Mouse (Mus musculus) ES-Bruce4 (cell line): ENCODE measurements around the gene Megf8. TPM values are rescaled to one million over a fixed set of nuclear protein-coding genes. Genes with fewer than 3 reads are reported as not detected.

Experiments
- H3K27ac ChIP-seq: 2 replicates; pipeline ENCODE4 v1.5.1; 2012; ENCODE audit warnings: low read length, inconsistent platforms; ENCODE audit not compliant: insufficient read depth
- H3K27me3 ChIP-seq: 2 replicates; pipeline ENCODE4 v1.6.1; 2012; ENCODE audit warnings: mild to moderate bottlenecking, low read length, inconsistent platforms; ENCODE audit not compliant: control insufficient read depth, poor library complexity, insufficient read depth, severe bottlenecking
- H3K36me3 ChIP-seq: 2 replicates; pipeline ENCODE4 v1.6.1; 2012; ENCODE audit warnings: inconsistent platforms, mild to moderate bottlenecking, low read length, moderate library complexity; ENCODE audit not compliant: control insufficient read depth, poor library complexity, insufficient read depth, severe bottlenecking
- H3K4me1 ChIP-seq: one replicate; pipeline ENCODE4 v1.8.1; 2011; ENCODE audit warnings: low read length; ENCODE audit not compliant: control insufficient read depth, insufficient read depth
- H3K4me3 ChIP-seq: 2 replicates; pipeline ENCODE4 v1.5.1; 2011; ENCODE audit warnings: low read depth, mild to moderate bottlenecking, low read length
- H3K9ac ChIP-seq: 2 replicates; pipeline ENCODE4 v1.6.1; 2012; ENCODE audit warnings: low read depth, mild to moderate bottlenecking, inconsistent platforms; ENCODE audit not compliant: poor library complexity, severe bottlenecking
- H3K9me3 ChIP-seq: replicated peaks from 2 replicates; pipeline ENCODE4 v1.6.1; 2012; ENCODE audit warnings: mild to moderate bottlenecking, low read length, inconsistent platforms; ENCODE audit not compliant: control insufficient read depth, poor library complexity, insufficient read depth, severe bottlenecking
- CTCF ChIP-seq: IDR thresholded peaks from one replicate; pipeline ENCODE4 v1.8.1; 2011; ENCODE audit warnings: low read depth, low read length
- EP300 ChIP-seq: IDR thresholded peaks from 2 replicates; pipeline ENCODE4 v1.6.1; 2011; ENCODE audit warnings: low read depth, low read length; ENCODE audit not compliant: insufficient read depth
- POLR2A ChIP-seq: IDR thresholded peaks from one replicate; pipeline ENCODE4 v1.8.1; 2011; ENCODE audit warnings: low read length; ENCODE audit not compliant: insufficient read depth
- polyA plus RNA-seq: library from polyadenylated mRNA; stranded (reverse); fragments of >200 nt; gene quantifications from 2 replicates; pipeline ENCODE4 v1.2.4, GENCODE M21; 2011; ENCODE audit warnings: low read depth; ENCODE audit not compliant: missing spikeins, insufficient read depth, insufficient read length

The Megf8 gene
- polyA plus RNA-seq, 1 experiment, result 22.2 TPM

DNA sequence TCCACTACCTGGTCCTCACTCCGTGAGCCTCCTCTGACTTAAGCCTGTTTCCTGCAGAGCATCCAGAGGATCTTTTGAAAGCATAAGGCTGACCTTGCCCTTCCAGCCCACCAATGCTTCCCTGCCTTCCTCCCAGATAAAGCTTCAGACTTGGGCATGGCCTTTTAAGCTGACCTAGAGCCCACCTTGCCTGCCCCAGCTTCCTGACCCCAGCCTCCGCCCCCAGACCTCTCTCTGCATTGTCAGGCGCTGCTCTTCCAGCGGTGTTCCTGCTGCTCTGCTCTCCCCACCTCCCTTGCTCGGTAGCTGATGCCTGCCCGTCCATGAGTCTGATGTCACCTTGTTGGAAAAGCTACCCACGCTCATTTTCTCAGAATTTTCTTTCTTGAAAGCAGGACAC is 75.9 kb downstream of the Megf8 start:
- Histone ChIP-seq H3K27me3 (no peaks in the 10 kb centered on the region), H3K36me3 (no peaks in the 10 kb centered on the region), H3K27ac (no peak overlapping the region), H3K9ac (no peak overlapping the region), H3K9me3 (no peaks in the 10 kb centered on the region), H3K4me1 (no peaks in the 10 kb centered on the region), H3K4me3 (no peak overlapping the region)
- TF ChIP-seq POLR2A, result no peak
- TF ChIP-seq CTCF, result no peak
- no peak for TF ChIP-seq EP300

DNA sequence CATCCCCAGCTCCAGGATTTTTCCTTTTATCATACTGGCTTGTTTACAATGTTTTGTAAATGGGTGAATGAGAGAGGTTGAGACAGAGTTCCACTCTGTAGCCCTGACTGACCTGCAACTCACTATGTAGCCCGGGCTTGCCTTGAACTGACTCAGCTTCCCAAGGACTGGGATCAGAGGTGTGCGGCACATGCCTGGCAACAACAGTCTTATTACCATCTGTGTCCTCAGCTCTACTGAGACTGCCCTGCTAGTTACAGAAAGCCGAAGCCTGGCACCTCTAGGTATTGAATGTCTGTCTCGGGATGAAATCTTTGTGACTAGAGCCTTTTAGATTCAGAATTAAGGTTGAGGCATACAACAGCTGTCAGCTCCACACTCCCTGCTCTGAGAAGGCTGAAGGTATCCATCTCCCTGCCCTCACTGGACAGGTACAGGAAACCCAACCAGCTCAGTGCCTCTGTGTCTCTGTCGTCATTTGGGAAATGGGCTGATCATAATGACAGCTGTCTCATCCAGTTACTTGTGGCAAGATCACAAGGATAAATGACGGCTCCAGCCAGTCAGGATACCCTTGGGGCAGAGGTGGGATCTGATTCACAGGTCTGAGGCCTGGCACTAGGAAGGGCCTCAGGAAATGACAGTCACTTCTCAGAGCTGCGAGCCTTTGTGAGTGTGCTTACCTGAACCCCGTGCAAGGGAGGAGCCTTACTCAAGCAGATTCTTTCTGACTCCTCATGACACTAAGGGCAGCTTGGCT is 76.7 kb downstream of the Megf8 start:
- Histone ChIP-seq H3K9ac (no peak overlapping the region), H3K4me1 (no peaks in the 10 kb centered on the region), H3K27ac (no peak overlapping the region), H3K4me3 (no peak overlapping the region), H3K36me3 (no peaks in the 10 kb centered on the region), H3K9me3 (no peaks in the 10 kb centered on the region), H3K27me3 (no peaks in the 10 kb centered on the region)
- TF ChIP-seq POLR2A, result no peak

DNA sequence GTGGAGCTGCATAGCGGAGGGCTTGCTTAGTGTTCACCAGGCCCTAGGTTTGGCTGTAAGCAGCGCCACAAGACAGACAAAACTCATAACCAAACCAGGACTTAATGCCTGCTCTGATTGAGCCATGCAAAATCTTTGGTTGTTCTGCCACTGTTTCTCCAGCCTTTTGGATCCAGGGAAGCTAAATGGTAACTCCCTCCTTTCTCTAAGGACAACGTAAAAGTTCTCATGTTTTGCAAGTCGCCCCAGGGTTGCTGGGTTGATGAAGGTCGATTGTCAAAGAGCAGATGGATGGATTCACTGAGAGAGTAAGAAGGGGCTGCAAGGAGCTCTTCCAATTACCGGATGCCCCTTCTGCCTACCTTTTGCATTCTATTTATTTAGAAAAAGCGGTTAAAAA is 77.8 kb downstream of the Megf8 start:
- no peak for TF ChIP-seq EP300
- TF ChIP-seq CTCF, result no peak
- no peak for TF ChIP-seq POLR2A
- H3K36me3 ChIP-seq, result no peaks in the 10 kb centered on the region
- H3K27me3 ChIP-seq, result no peaks in the 10 kb centered on the region
- H3K27ac ChIP-seq, result no peak overlapping the region
- no peak overlapping the region for H3K4me3 ChIP-seq
- H3K4me1 ChIP-seq, result no peaks in the 10 kb centered on the region
- H3K9ac ChIP-seq, result no peak overlapping the region
- H3K9me3 ChIP-seq, result no peaks in the 10 kb centered on the region

DNA sequence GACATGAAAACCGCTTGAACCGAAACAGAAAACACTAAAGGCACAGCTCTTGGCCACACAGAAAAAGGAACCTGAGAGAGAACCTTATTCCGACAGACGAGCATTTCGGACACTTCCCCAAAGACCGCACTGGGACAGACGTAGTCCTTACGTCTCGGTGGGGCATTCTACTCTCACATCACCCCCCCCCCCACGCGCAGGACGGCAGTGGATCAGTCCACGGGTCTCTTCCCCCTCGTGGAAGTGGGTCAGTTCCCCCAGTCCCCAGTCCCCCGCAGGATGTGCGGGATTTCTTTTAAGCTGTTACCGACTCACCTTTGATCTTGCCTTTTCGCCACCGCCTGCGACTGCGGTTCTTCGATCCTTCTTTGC is 78.2 kb downstream of the Megf8 start:
- Histone ChIP-seq H3K4me3 (peak overlapping the region; percentile 78), H3K9me3 (no peaks in the 10 kb centered on the region), H3K9ac (peak overlapping the region; percentile 45), H3K27me3 (no peaks in the 10 kb centered on the region), H3K4me1 (no peaks in the 10 kb centered on the region), H3K36me3 (no peaks in the 10 kb centered on the region), H3K27ac (no peak overlapping the region)
- TF ChIP-seq CTCF (no peak), POLR2A (no peak), EP300 (no peak)

DNA sequence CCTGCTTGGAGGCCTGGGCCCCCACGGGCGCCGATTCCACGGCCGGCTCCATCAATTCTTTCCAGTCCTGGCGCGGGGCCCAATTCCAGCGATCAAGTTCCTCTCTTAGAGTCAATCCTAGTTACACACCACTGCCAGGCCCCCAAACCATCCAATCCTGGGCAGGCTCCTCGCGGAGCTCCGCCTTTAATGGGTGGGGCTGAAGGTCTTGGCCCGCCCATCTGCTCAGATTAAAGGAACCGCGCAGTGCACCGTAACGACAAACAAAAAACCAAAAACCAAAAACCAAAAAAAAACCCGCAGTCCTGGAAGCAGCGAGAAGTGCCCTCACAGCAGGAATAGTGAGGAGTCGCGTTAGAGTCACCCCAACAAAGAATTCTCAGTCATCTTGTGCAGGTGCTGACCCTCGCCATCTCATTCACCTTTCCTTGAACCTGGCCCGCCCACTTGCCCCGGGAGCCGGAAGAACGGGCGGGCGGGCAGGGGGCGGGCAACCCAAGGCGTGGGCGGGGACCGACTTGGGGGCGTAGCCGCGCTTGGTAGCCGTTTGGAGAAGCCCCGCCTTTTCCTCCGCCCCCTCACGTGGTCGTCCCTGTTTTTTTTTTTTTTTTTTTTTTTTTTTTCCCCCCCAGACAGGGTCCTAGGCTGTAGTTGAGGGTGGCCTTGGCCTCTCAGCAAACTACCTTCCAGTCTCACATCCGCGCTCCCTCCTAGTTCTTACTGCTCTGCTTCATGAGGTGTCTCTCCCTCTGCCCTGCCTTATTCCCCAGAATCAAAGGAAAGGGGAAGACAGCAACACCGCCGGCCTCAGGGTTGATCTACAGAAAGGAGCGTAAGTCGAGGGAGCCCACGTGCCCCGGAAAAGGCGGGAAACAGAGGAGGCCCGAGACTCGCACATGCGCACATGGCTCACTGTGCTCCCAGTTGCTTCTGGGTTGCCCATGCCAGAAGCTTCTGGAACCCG is 78.9 kb downstream of the Megf8 start:
- Histone ChIP-seq H3K9me3 (no peaks in the 10 kb centered on the region), H3K4me3 (peak overlapping the region; percentile 94), H3K27ac (0 out of 2 replicates have a peak overlapping the region, but pooled peaks have one; percentile 7), H3K36me3 (no peaks in the 10 kb centered on the region), H3K27me3 (no peaks in the 10 kb centered on the region), H3K4me1 (no peaks in the 10 kb centered on the region), H3K9ac (peak overlapping the region; percentile 45)
- TF ChIP-seq POLR2A, result peak; percentile 3
- no peak for TF ChIP-seq EP300
- TF ChIP-seq CTCF, result no peak

DNA sequence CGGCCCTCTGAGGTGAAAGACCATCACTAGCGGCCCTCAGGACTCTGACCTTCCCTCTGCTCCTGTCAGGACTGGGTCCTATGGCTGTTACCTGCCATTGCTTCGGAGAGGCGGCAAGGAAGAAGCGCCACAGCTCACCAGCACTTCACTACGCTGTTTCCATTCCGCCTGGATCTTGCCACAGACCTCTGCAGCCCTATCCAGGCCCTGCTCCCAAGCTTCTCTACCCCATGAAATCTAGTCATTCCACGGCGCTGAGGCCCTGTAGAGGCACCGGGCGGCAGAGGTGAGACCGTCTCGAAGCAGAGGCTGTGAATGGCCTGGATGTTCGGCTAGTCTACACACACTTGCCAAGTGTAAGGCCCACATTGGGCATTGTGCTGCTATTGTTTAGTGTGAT is 79.7 kb downstream of the Megf8 start:
- Histone ChIP-seq H3K27ac (no peak overlapping the region), H3K4me1 (no peaks in the 10 kb centered on the region), H3K9me3 (no peaks in the 10 kb centered on the region), H3K27me3 (no peaks in the 10 kb centered on the region), H3K4me3 (peak overlapping the region; percentile 32), H3K9ac (peak overlapping the region; percentile 5), H3K36me3 (no peaks in the 10 kb centered on the region)
- no peak for TF ChIP-seq CTCF
- no peak for TF ChIP-seq POLR2A
- no peak for TF ChIP-seq EP300
